Mouse (Mus musculus) CH12.LX (cell line): ENCODE results near the gene Per1. TPM values are rescaled to one million over a fixed set of nuclear protein-coding genes. Genes with fewer than 3 reads are reported as not detected.

ENCODE experiments used
- DNase-seq: peaks from one replicate; pipeline ENCODE4 v3.0.0-alpha.2; 2013; ENCODE audit errors: extremely low read depth
- H3K27ac ChIP-seq: 2 replicates; pipeline ENCODE4 v1.5.1; 2012; ENCODE audit warnings: low read depth, mild to moderate bottlenecking, control low read depth, moderate library complexity; ENCODE audit not compliant: insufficient read depth
- H3K27me3 ChIP-seq: replicated peaks from 2 replicates; pipeline ENCODE3; 2012; ENCODE audit warnings: inconsistent platforms
- H3K36me3 ChIP-seq, 2 experiments: replicated peaks in 1 of 2; 2 replicates each; pipeline versions ENCODE3 to v1.6.1; 2012; ENCODE audit warnings: inconsistent platforms in 1 of 2, low read length in 1 of 2, mild to moderate bottlenecking in 1 of 2, mixed read lengths in 1 of 2, moderate library complexity in 1 of 2; ENCODE audit not compliant: control insufficient read depth in 1 of 2, insufficient read depth in 1 of 2
- H3K4me1 ChIP-seq, 2 experiments: 2 replicates each; pipeline ENCODE4 v1.6.1; 2012; ENCODE audit warnings: inconsistent platforms in 1 of 2, moderate library complexity in 1 of 2; ENCODE audit not compliant: insufficient read depth in 2 of 2, control insufficient read depth in 1 of 2
- H3K4me2 ChIP-seq: 2 replicates; pipeline ENCODE4 v1.6.1; 2012; ENCODE audit warnings: low read depth, mild to moderate bottlenecking, control low read depth; ENCODE audit not compliant: poor library complexity, insufficient read depth, severe bottlenecking
- H3K4me3 ChIP-seq, 3 experiments: fragments of 150-350 bp in 1 of 3; sonication (generic) in 1 of 3; replicated peaks in 1 of 3; 2 replicates each; pipeline versions ENCODE3 to v1.5.1; 2011 to 2012; ENCODE audit warnings: low read depth in 2 of 3, low read length in 2 of 3, mild to moderate bottlenecking in 2 of 3, moderate library complexity in 2 of 3, control low read depth in 1 of 3, improper control_type of control experiment in 1 of 3, inconsistent platforms in 1 of 3, mixed read lengths in 1 of 3; ENCODE audit not compliant: poor library complexity in 1 of 3
- H3K79me2 ChIP-seq: replicated peaks from 2 replicates; pipeline ENCODE4 v1.6.1; 2012; ENCODE audit warnings: mild to moderate bottlenecking, moderate library complexity; ENCODE audit not compliant: control insufficient read depth, poor library complexity, insufficient read depth, severe bottlenecking; ENCODE audit errors: extremely low read depth
- H3K9ac ChIP-seq: 2 replicates; pipeline ENCODE4 v1.6.1; 2012; ENCODE audit warnings: low read depth, mild to moderate bottlenecking, control low read depth, moderate library complexity; ENCODE audit not compliant: insufficient read depth
- H3K9me3 ChIP-seq: replicated peaks from 2 replicates; pipeline ENCODE3; 2012; ENCODE audit warnings: low read length, inconsistent platforms, mixed read lengths
- CHD1 ChIP-seq: IDR thresholded peaks from 2 replicates; pipeline ENCODE4 v1.6.1; 2012; ENCODE audit warnings: low read depth, low read length, improper control_type of control experiment, inconsistent platforms
- CHD2 ChIP-seq: IDR thresholded peaks from 2 replicates; pipeline ENCODE4 v1.6.1; 2011; ENCODE audit warnings: low read length, improper control_type of control experiment
- ELF1 ChIP-seq: IDR thresholded peaks from 2 replicates; pipeline ENCODE4 v1.6.1; 2014; ENCODE audit warnings: low read depth, mild to moderate bottlenecking, inconsistent platforms, low read length, improper control_type of control experiment
- EP300 ChIP-seq: IDR thresholded peaks from 2 replicates; pipeline ENCODE4 v1.6.1; 2011; ENCODE audit warnings: low read length, improper control_type of control experiment
- ETS1 ChIP-seq: conservative IDR thresholded peaks from 2 replicates; pipeline ENCODE4 v1.6.1; 2012; ENCODE audit warnings: low read depth, mild to moderate bottlenecking, inconsistent platforms, low read length, improper control_type of control experiment, moderate library complexity
- GABPA ChIP-seq: IDR thresholded peaks from 2 replicates; pipeline ENCODE4 v1.6.1; 2012; ENCODE audit warnings: low read depth, low read length, improper control_type of control experiment, inconsistent platforms; ENCODE audit not compliant: insufficient replicate concordance
- HCFC1 ChIP-seq: IDR thresholded peaks from 2 replicates; pipeline ENCODE4 v1.6.1; 2012; ENCODE audit warnings: low read depth, mild to moderate bottlenecking, inconsistent platforms, low read length, improper control_type of control experiment
- IRF4 ChIP-seq: IDR thresholded peaks from 2 replicates; pipeline ENCODE4 v1.6.1; 2014; ENCODE audit warnings: low read depth, mild to moderate bottlenecking, inconsistent platforms, low read length, improper control_type of control experiment
- JUN ChIP-seq: IDR thresholded peaks from 2 replicates; pipeline ENCODE4 v1.6.1; 2011; ENCODE audit warnings: low read depth, mild to moderate bottlenecking, low read length, improper control_type of control experiment, moderate library complexity; ENCODE audit not compliant: insufficient read depth
- MAX ChIP-seq: IDR thresholded peaks from 2 replicates; pipeline ENCODE4 v1.6.1; 2011; ENCODE audit warnings: low read length, improper control_type of control experiment
- MAZ ChIP-seq: IDR thresholded peaks from 2 replicates; pipeline ENCODE4 v1.6.1; 2012; ENCODE audit warnings: low read depth, mild to moderate bottlenecking, inconsistent platforms, low read length, improper control_type of control experiment, moderate library complexity
- MXI1 ChIP-seq: IDR thresholded peaks from 2 replicates; pipeline ENCODE4 v1.6.1; 2011; ENCODE audit warnings: mild to moderate bottlenecking, low read depth, low read length, improper control_type of control experiment
- MYC ChIP-seq: IDR thresholded peaks from 2 replicates; pipeline ENCODE4 v1.6.1; 2011; ENCODE audit warnings: low read depth, mild to moderate bottlenecking, improper control_type of control experiment, low read length
- NELFE ChIP-seq: IDR thresholded peaks from 2 replicates; pipeline ENCODE4 v1.6.1; 2011; ENCODE audit warnings: low read depth, low read length, improper control_type of control experiment
- NRF1 ChIP-seq: IDR thresholded peaks from 2 replicates; pipeline ENCODE4 v1.6.1; 2014; ENCODE audit warnings: low read depth, mild to moderate bottlenecking, inconsistent platforms, low read length, improper control_type of control experiment, moderate library complexity
- PAX5 ChIP-seq: IDR thresholded peaks from 2 replicates; pipeline ENCODE4 v1.6.1; 2012; ENCODE audit warnings: low read length, inconsistent platforms, mixed read lengths
- RAD21 ChIP-seq: IDR thresholded peaks from 2 replicates; pipeline ENCODE4 v1.6.1; 2011; ENCODE audit warnings: low read depth, mild to moderate bottlenecking, low read length, improper control_type of control experiment, moderate library complexity
- SIN3A ChIP-seq: IDR thresholded peaks from 2 replicates; pipeline ENCODE4 v1.6.1; 2012; ENCODE audit warnings: low read length, improper control_type of control experiment, inconsistent platforms
- SMC3 ChIP-seq: IDR thresholded peaks from 2 replicates; pipeline ENCODE4 v1.6.1; 2011; ENCODE audit warnings: low read depth, low read length, improper control_type of control experiment
- TBP ChIP-seq: conservative IDR thresholded peaks from 2 replicates; pipeline ENCODE4 v1.6.1; 2011; ENCODE audit warnings: low read depth, low read length, improper control_type of control experiment
- ZC3H11A ChIP-seq: IDR thresholded peaks from 2 replicates; pipeline ENCODE4 v1.6.1; 2012; ENCODE audit warnings: low read depth, mild to moderate bottlenecking, inconsistent platforms, low read length, improper control_type of control experiment
- ZKSCAN1 ChIP-seq: IDR thresholded peaks from 2 replicates; pipeline ENCODE4 v1.6.1; 2012; ENCODE audit warnings: low read depth, inconsistent platforms, low read length, improper control_type of control experiment, borderline replicate concordance
- ZNF384 ChIP-seq: IDR thresholded peaks from 2 replicates; pipeline ENCODE4 v1.6.1; 2012; ENCODE audit warnings: low read depth, low read length, improper control_type of control experiment, inconsistent platforms
- dilution Hi-C: fragments of 300-500 bp; cut with MboI; formaldehyde crosslinking; loops from 2 replicates; pipeline ENCODE4 v1.14.3; 2020; ENCODE audit warnings: low sequenced_read_pairs; ENCODE audit not compliant: extremely low pct_unique_long_range_greater_than_20kb, extremely low pct_ligation_motif_present
- in situ Hi-C: fragments of 300-500 bp; cut with MboI; formaldehyde crosslinking; loops from 3 replicates; pipeline ENCODE4 v1.14.3; 2019; ENCODE audit warnings: low sequenced_read_pairs, low pct_ligation_motif_present, low pct_unique_long_range_greater_than_20kb, mixed read lengths
- polyA plus RNA-seq: library from polyadenylated mRNA; unstranded; fragments of >175 nt; gene quantifications from 2 replicates; pipeline ENCODE4 v1.2.1, GENCODE M21; 2012; ENCODE audit warnings: low read depth; ENCODE audit not compliant: insufficient read length
- total RNA-seq, 2 experiments: library from RNA; depleted of rRNA; stranded (reverse); fragments of 300-350 nt in 1 of 2; fragments of >200 nt in 1 of 2; gene quantifications; 2 replicates each; pipeline ENCODE4 v1.2.3; 2012 to 2014

The Per1 gene
- total and polyA plus RNA-seq, 3 experiments: 2.8 to 38.3 (median 11.8) TPM

DNA sequence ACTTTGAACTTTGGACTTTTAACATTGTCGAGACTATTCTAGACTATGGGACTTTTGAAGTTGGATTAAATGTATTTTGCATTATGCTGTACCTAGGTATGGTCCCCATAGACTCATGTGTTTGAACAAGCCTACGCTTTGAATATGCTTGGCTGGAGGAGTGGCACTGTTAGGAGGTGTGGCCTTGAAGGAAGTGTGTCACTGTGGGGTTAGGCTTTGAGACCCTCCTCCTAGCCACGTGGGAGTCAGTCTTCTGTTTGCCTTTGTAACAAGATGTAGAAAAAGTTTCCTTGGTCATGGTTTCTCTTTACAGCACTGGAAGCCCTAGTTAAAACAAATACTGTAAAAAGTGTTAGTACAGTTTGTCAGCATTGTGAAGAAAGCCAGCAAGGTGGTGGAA is 41.2 kb upstream of the Per1 start:
- DNase-seq: no peak
- Histone ChIP-seq H3K36me3 (peaks cover 27 to 63% of the 10 kb centered on the region in 2 experiments), H3K27me3 (no peaks in the 10 kb centered on the region), H3K4me3 (no peak overlapping the region), H3K4me2 (no peak overlapping the region), H3K27ac (no peak overlapping the region), H3K79me2 (peaks cover 22% of the 10 kb centered on the region), H3K9me3 (no peaks in the 10 kb centered on the region), H3K4me1 (peaks cover 4 to 54% of the 10 kb centered on the region in 2 experiments), H3K9ac (no peak overlapping the region)
- dilution Hi-C loops (no loop called here), in situ Hi-C loops (no loop called here)
- TF ChIP-seq SMC3 (no peak), ZKSCAN1 (no peak), SIN3A (no peak), MAX (0 out of 2 replicates have a peak, but pooled peaks have one; percentile 15), ZC3H11A (no peak), MAZ (no peak), ELF1 (no peak), ETS1 (no peak), TBP (no peak), MXI1 (0 out of 2 replicates have a peak, but pooled peaks have one; percentile 29)

DNA sequence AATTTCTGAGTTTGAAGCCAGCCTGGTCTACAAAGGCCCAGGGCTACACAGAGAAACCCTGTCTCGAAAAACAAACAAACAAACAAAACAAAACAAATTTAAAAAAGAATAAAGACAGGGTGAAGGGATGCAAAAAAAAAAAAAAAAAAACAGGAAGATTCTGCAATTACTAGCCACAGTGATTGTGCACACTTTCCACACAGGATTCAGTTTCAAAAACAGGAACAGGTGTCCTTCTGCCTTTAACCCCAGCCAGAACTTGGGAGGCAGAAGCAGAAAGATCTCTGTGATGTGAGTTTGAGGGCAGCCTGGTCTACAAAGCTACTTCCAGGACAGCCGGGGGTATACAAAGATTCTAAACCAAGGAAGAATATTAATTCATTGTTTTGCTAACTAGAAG is 36.8 kb upstream of the Per1 start:
- Histone ChIP-seq H3K4me2 (peak overlapping the region; percentile 96), H3K36me3 (peaks cover 2 to 21% of the 10 kb centered on the region in 2 experiments), H3K4me1 (peaks cover 0 to 36% of the 10 kb centered on the region in 2 experiments; a peak in 2 of 4 replicates), H3K79me2 (no peaks in the 10 kb centered on the region; the same call in none of the 2 replicates), H3K9me3 (no peaks in the 10 kb centered on the region), H3K9ac (peak overlapping the region; percentile 92), H3K4me3 (peak overlapping the region; percentile 71 to 87 (median 79)), H3K27me3 (peaks cover 3% of the 10 kb centered on the region), H3K27ac (no peak overlapping the region)
- dilution Hi-C loops (no loop called here), in situ Hi-C loops (no loop called here)
- TF ChIP-seq GABPA: no peak
- TF ChIP-seq ZC3H11A: no peak
- peak; percentile 45; the same call in 1 of the 2 replicates for TF ChIP-seq ZNF384
- no peak for DNase-seq

DNA sequence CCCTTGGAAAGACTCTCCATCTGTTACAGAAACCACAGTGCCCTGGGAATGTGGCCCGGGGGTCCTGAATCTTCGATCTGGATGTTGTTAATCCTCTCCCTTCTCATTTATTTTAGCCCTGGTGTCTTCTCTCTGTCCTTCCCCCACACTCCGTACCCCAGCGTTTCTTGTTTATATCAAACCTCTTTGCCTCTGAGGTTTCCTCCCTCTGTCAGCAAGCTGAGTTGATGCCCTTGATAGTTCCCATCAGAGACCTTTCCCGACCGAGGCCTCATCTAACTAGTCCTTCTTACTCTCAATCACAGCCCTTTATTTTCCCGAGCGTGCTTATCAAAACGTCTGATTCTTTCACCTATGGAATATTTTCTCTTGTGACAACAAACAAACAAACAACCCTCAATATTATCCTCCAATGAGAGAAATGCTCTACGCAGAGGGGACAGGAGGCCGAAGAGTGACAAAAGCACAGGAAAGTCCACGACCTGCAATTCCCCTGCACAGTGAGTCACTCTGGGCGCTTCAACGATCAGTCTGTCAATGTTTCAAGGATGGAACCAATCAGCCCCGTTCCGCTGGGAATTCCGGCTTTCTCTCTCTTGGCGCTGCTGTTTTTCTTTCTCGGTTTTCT is 36.2 kb upstream of the Per1 start:
- H3K4me3 ChIP-seq: peak overlapping the region; percentile 71 to 87 (median 79)
- peak overlapping the region; percentile 96 for H3K4me2 ChIP-seq
- peaks cover 0 to 31% of the 10 kb centered on the region in 2 experiments; a peak in 2 of 4 replicates for H3K4me1 ChIP-seq
- no peaks in the 10 kb centered on the region for H3K9me3 ChIP-seq
- DNase-seq: no peak
- H3K9ac ChIP-seq: peak overlapping the region; percentile 92
- peaks cover 3% of the 10 kb centered on the region for H3K27me3 ChIP-seq
- no peak overlapping the region for H3K27ac ChIP-seq
- in situ Hi-C loops: no loop called here
- H3K36me3 ChIP-seq: peaks cover 0 to 16% of the 10 kb centered on the region in 2 experiments
- dilution Hi-C loops: no loop called here
- no peaks in the 10 kb centered on the region; the same call in none of the 2 replicates for H3K79me2 ChIP-seq
- no peak for TF ChIP-seq RAD21
- no peak; the same call in 1 of the 2 replicates for TF ChIP-seq MXI1
- TF ChIP-seq HCFC1: no peak
- TF ChIP-seq IRF4: peak; percentile 9; the same call in 1 of the 2 replicates
- TF ChIP-seq GABPA: no peak
- 0 out of 2 replicates have a peak, but pooled peaks have one; percentile 16 for TF ChIP-seq MYC
- TF ChIP-seq CHD2: peak; percentile 54
- TF ChIP-seq MAZ: no peak
- TF ChIP-seq MAX: peak; percentile 56; the same call in 1 of the 2 replicates
- TF ChIP-seq PAX5: no peak
- TF ChIP-seq CHD1: peak; percentile 74; the same call in 1 of the 2 replicates
- no peak for TF ChIP-seq ZC3H11A
- no peak for TF ChIP-seq ZKSCAN1
- TF ChIP-seq EP300: 0 out of 2 replicates have a peak, but pooled peaks have one; percentile 22
- TF ChIP-seq NELFE: no peak
- TF ChIP-seq ZNF384: no peak
- TF ChIP-seq JUN: no peak
- TF ChIP-seq ELF1: no peak
- TF ChIP-seq NRF1: no peak
